Mouse (Mus musculus): ENCODE measurements around the gene Mlycd. TPM values are rescaled to one million over a fixed set of nuclear protein-coding genes. Genes with fewer than 3 reads are reported as not detected.

The Mlycd gene
- total and polyA plus RNA-seq, 3 experiments: 4.2 to 12.3 (median 5.1) TPM

GRCm38 (mm10) chr8:119399255-119399654, 4.6 kb downstream of the Mlycd start:
- H3K4me3 ChIP-seq (replicated peaks in 1 of 3; ENCODE audit: low read depth in 2 of 3, low read length in 2 of 3, poor library complexity in 1 of 3): no peak overlapping the region
- peaks cover 6 to 16% of the 10 kb centered on the region in 2 experiments; a peak in 3 of 4 replicates for H3K4me1 ChIP-seq (ENCODE audit: control insufficient read depth in 1 of 2, insufficient read depth in 2 of 2)
- H3K9me3 ChIP-seq (replicated peaks; ENCODE audit: low read length): no peaks in the 10 kb centered on the region
- H3K36me3 ChIP-seq (replicated peaks in 1 of 2; ENCODE audit: control insufficient read depth in 1 of 2, insufficient read depth in 1 of 2, low read length in 1 of 2): peaks cover 10 to 34% of the 10 kb centered on the region in 2 experiments
- H3K9ac ChIP-seq (ENCODE audit: insufficient read depth, low read depth): no peak overlapping the region
- TF ChIP-seq HCFC1 (IDR thresholded peaks at IDR 0.05; ENCODE audit: low read depth, low read length): no peak
- TF ChIP-seq ZC3H11A (IDR thresholded peaks at IDR 0.05; ENCODE audit: low read depth, low read length): no peak
- no peak for TF ChIP-seq KAT2A (IDR thresholded peaks at IDR 0.05; ENCODE audit: insufficient replicate concordance, low read length)
- no peak for TF ChIP-seq MAX (IDR thresholded peaks at IDR 0.05; ENCODE audit: low read length)
- no peak for TF ChIP-seq SMC3 (IDR thresholded peaks at IDR 0.05; ENCODE audit: low read depth, low read length)
- no peak for TF ChIP-seq BHLHE40 (IDR thresholded peaks at IDR 0.05; ENCODE audit: low read depth, low read length)
- no peak for TF ChIP-seq USF2 (conservative IDR thresholded peaks at IDR 0.05; ENCODE audit: low read depth, low read length)
- no peak for TF ChIP-seq JUND (conservative IDR thresholded peaks at IDR 0.05; ENCODE audit: low read depth, low read length)
- no peak for TF ChIP-seq ZNF384 (IDR thresholded peaks at IDR 0.05; ENCODE audit: low read depth, low read length)
- no peak for TF ChIP-seq CTCF (conservative IDR thresholded peaks at IDR 0.05 in 1 of 2, IDR thresholded peaks at IDR 0.05 in 1 of 2; ENCODE audit: low read depth in 2 of 2, low read length in 2 of 2)
- no peak for TF ChIP-seq SIN3A (IDR thresholded peaks at IDR 0.05; ENCODE audit: low read length)
- DNase-seq (ENCODE audit: extremely low read depth): no peak
- H3K79me2 ChIP-seq (replicated peaks; ENCODE audit: control insufficient read depth, extremely low read depth, insufficient read depth, poor library complexity, severe bottlenecking): no peaks in the 10 kb centered on the region
- no peak overlapping the region for H3K4me2 ChIP-seq (ENCODE audit: insufficient read depth, low read depth, poor library complexity, severe bottlenecking)
- H3K27me3 ChIP-seq (replicated peaks): no peaks in the 10 kb centered on the region
- H3K27ac ChIP-seq (ENCODE audit: insufficient read depth, low read depth): no peak overlapping the region
- dilution Hi-C loops (cut with MboI; ENCODE audit: extremely low pct_ligation_motif_present, extremely low pct_unique_long_range_greater_than_20kb, low sequenced_read_pairs): no loop called here
- in situ Hi-C loops (cut with MboI; ENCODE audit: low pct_ligation_motif_present, low pct_unique_long_range_greater_than_20kb, low sequenced_read_pairs): no loop called here

GRCm38 (mm10) chr8:119400122-119400671, 5.5 kb downstream of the Mlycd start:
- in situ Hi-C loops (cut with MboI; ENCODE audit: low pct_ligation_motif_present, low pct_unique_long_range_greater_than_20kb, low sequenced_read_pairs): no loop called here
- H3K4me1 ChIP-seq (ENCODE audit: control insufficient read depth in 1 of 2, insufficient read depth in 2 of 2): peaks cover 12 to 15% of the 10 kb centered on the region in 2 experiments
- no peaks in the 10 kb centered on the region for H3K79me2 ChIP-seq (replicated peaks; ENCODE audit: control insufficient read depth, extremely low read depth, insufficient read depth, poor library complexity, severe bottlenecking)
- H3K27ac ChIP-seq (ENCODE audit: insufficient read depth, low read depth): no peak overlapping the region
- DNase-seq (ENCODE audit: extremely low read depth): no peak
- TF ChIP-seq IRF4 (IDR thresholded peaks at IDR 0.05; ENCODE audit: low read depth, low read length) (no peak), CTCF (conservative IDR thresholded peaks at IDR 0.05 in 1 of 2, IDR thresholded peaks at IDR 0.05 in 1 of 2; ENCODE audit: low read depth in 2 of 2, low read length in 2 of 2) (no peak), TCF12 (IDR thresholded peaks at IDR 0.05; ENCODE audit: low read depth, low read length) (no peak), CHD2 (IDR thresholded peaks at IDR 0.05; ENCODE audit: low read length) (no peak)
- H3K36me3 ChIP-seq (replicated peaks in 1 of 2; ENCODE audit: control insufficient read depth in 1 of 2, insufficient read depth in 1 of 2, low read length in 1 of 2): peaks cover 18 to 43% of the 10 kb centered on the region in 2 experiments
- dilution Hi-C loops (cut with MboI; ENCODE audit: extremely low pct_ligation_motif_present, extremely low pct_unique_long_range_greater_than_20kb, low sequenced_read_pairs): no loop called here
- H3K4me3 ChIP-seq (replicated peaks in 1 of 3; ENCODE audit: low read depth in 2 of 3, low read length in 2 of 3, poor library complexity in 1 of 3): no peak overlapping the region
- no peaks in the 10 kb centered on the region for H3K9me3 ChIP-seq (replicated peaks; ENCODE audit: low read length)
- no peak overlapping the region for H3K4me2 ChIP-seq (ENCODE audit: insufficient read depth, low read depth, poor library complexity, severe bottlenecking)
- no peaks in the 10 kb centered on the region for H3K27me3 ChIP-seq (replicated peaks)
- H3K9ac ChIP-seq (ENCODE audit: insufficient read depth, low read depth): no peak overlapping the region

- in situ Hi-C loops (cut with MboI; ENCODE audit: low pct_ligation_motif_present, low pct_unique_long_range_greater_than_20kb, low sequenced_read_pairs): no loop called here
- peaks cover 8 to 10% of the 10 kb centered on the region in 2 experiments for H3K4me1 ChIP-seq (ENCODE audit: control insufficient read depth in 1 of 2, insufficient read depth in 2 of 2)
- H3K36me3 ChIP-seq (replicated peaks in 1 of 2; ENCODE audit: control insufficient read depth in 1 of 2, insufficient read depth in 1 of 2, low read length in 1 of 2): peaks cover 20 to 45% of the 10 kb centered on the region in 2 experiments
- H3K27ac ChIP-seq (ENCODE audit: insufficient read depth, low read depth): no peak overlapping the region
- H3K79me2 ChIP-seq (replicated peaks; ENCODE audit: control insufficient read depth, extremely low read depth, insufficient read depth, poor library complexity, severe bottlenecking): no peaks in the 10 kb centered on the region
- no peak overlapping the region for H3K9ac ChIP-seq (ENCODE audit: insufficient read depth, low read depth)
- no peaks in the 10 kb centered on the region for H3K9me3 ChIP-seq (replicated peaks; ENCODE audit: low read length)
- H3K4me2 ChIP-seq (ENCODE audit: insufficient read depth, low read depth, poor library complexity, severe bottlenecking): no peak overlapping the region
- no peak for DNase-seq (ENCODE audit: extremely low read depth)
- TF ChIP-seq CTCF (conservative IDR thresholded peaks at IDR 0.05 in 1 of 2, IDR thresholded peaks at IDR 0.05 in 1 of 2; ENCODE audit: low read depth in 2 of 2, low read length in 2 of 2): no peak
- no peak for TF ChIP-seq GABPA (IDR thresholded peaks at IDR 0.05; ENCODE audit: insufficient replicate concordance, low read depth, low read length)
- TF ChIP-seq IRF4 (IDR thresholded peaks at IDR 0.05; ENCODE audit: low read depth, low read length): no peak
- no peak for TF ChIP-seq JUND (conservative IDR thresholded peaks at IDR 0.05; ENCODE audit: low read depth, low read length)
- TF ChIP-seq ZKSCAN1 (IDR thresholded peaks at IDR 0.05; ENCODE audit: borderline replicate concordance, low read depth, low read length): no peak
- no peak for TF ChIP-seq NELFE (IDR thresholded peaks at IDR 0.05; ENCODE audit: low read depth, low read length)
- TF ChIP-seq TBP (conservative IDR thresholded peaks at IDR 0.05; ENCODE audit: low read depth, low read length): no peak
- TF ChIP-seq MYC (IDR thresholded peaks at IDR 0.05; ENCODE audit: low read depth, low read length): no peak
- TF ChIP-seq RCOR1 (conservative IDR thresholded peaks at IDR 0.05; ENCODE audit: low read depth, low read length): no peak
- no peak for TF ChIP-seq KAT2A (IDR thresholded peaks at IDR 0.05; ENCODE audit: insufficient replicate concordance, low read length)
- dilution Hi-C loops (cut with MboI; ENCODE audit: extremely low pct_ligation_motif_present, extremely low pct_unique_long_range_greater_than_20kb, low sequenced_read_pairs): no loop called here
- no peak overlapping the region for H3K4me3 ChIP-seq (replicated peaks in 1 of 3; ENCODE audit: low read depth in 2 of 3, low read length in 2 of 3, poor library complexity in 1 of 3)
- no peaks in the 10 kb centered on the region for H3K27me3 ChIP-seq (replicated peaks)
Observed at GRCm38 (mm10) chr8:119400904-119401303, 6.2 kb downstream of the Mlycd start.
